Mouse (Mus musculus): Measurements from ENCODE around the gene St6galnac5. TPM values are rescaled to one million over a fixed set of nuclear protein-coding genes. Genes with fewer than 3 reads are reported as not detected.

Gene St6galnac5
- polyA plus RNA-seq, 1 experiment from 2014 or later, result 1.5 TPM

DNA sequence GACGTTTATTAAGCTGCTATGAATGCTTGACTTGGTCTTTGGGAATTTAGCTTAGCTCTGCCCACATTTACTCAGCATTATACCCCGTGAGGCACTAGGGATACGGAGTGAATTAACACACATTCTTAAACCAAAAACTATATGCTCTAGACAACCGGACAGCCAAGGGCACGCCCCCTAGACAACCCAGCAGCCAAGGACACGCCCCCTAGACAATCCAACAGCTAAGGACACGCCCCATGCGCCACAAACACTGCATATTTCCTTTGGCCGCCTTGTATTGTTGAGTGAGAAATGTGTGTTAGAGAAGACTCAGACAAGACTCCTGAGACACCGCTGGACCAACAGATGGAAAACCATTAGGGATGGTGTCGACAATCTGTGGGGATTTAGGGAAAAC, 39.1 kb downstream of the St6galnac5 start:
- H3K27me3 ChIP-seq (ENCODE audit: control insufficient read depth, insufficient read depth, low read length), result no peaks in the 10 kb centered on the region
- H3K4me1 ChIP-seq (ENCODE audit: control insufficient read depth, insufficient read depth, low read length), result no peaks in the 10 kb centered on the region
- H3K4me3 ChIP-seq (replicated peaks; ENCODE audit: low read length), result no peak overlapping the region
- H3K9ac ChIP-seq (ENCODE audit: low read length), result no peak overlapping the region
- peak; percentile 73; the same call in 1 of the 2 replicates for ATAC-seq (ENCODE audit: insufficient read depth, low FRiP score)
- WGBS, result 59% methylated on average over 11 of the region's 11 CpGs
- H3K4me2 ChIP-seq (ENCODE audit: low read depth, low read length), result peak overlapping the region; percentile 3; the same call in 1 of the 2 replicates
- no peak overlapping the region for H3K27ac ChIP-seq (ENCODE audit: low read length)
- H3K36me3 ChIP-seq (ENCODE audit: control insufficient read depth, insufficient read depth, low read length), result no peaks in the 10 kb centered on the region
- no peaks in the 10 kb centered on the region for H3K9me3 ChIP-seq (replicated peaks; ENCODE audit: control insufficient read depth, low read length)

DNA sequence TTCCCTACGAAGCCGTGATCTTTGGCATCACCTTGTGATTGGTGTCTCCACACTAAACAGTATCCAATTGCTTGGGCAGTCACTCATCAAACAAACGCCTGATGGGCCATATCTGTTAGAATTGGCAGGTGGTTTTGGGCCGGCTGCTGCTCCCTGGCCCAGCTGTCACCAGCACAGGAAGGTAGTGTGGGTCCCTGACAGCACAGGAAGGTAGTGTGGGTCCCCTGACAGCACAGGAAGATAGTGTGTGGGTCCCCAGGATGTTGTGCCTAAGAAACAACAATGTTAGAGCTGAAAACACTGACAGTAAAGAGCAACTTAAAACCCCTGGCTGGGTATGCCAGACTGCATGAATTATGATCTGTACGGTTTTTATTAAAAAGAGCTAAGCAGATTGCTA, 40.4 kb downstream of the St6galnac5 start:
- 75% methylated on average over 5 of the region's 5 CpGs for WGBS
- no peak for ATAC-seq (ENCODE audit: insufficient read depth, low FRiP score)

DNA sequence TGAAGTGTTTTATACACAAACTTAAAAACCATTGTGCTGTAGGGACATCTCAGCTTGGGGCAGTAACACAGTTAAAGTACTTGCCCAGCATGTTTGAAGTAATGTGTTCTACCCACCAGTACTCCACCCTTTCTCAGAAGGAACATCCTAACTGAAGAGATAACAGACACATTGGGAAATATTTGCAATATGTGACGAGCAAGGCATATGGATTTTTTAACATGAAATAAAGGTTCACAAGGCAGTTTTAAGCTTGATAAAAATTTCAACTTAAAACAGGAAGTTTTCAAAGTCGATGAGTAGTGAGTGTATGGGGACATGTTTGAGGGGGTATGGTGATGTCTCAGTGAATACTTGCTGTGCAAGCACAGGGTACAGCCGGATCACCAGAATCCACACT, 45.7 kb downstream of the St6galnac5 start:
- no peak overlapping the region for H3K9ac ChIP-seq (ENCODE audit: low read length)
- H3K4me1 ChIP-seq (ENCODE audit: control insufficient read depth, insufficient read depth, low read length), result no peaks in the 10 kb centered on the region
- no peaks in the 10 kb centered on the region for H3K9me3 ChIP-seq (replicated peaks; ENCODE audit: control insufficient read depth, low read length)
- 81% methylated on average over 3 of the region's 3 CpGs for WGBS
- no peak overlapping the region for H3K4me2 ChIP-seq (ENCODE audit: low read depth, low read length)
- no peak for ATAC-seq (ENCODE audit: insufficient read depth, low FRiP score)
- H3K36me3 ChIP-seq (ENCODE audit: control insufficient read depth, insufficient read depth, low read length), result no peaks in the 10 kb centered on the region
- H3K4me3 ChIP-seq (replicated peaks; ENCODE audit: low read length), result no peak overlapping the region
- H3K27me3 ChIP-seq (ENCODE audit: control insufficient read depth, insufficient read depth, low read length), result no peaks in the 10 kb centered on the region
- no peak overlapping the region for H3K27ac ChIP-seq (ENCODE audit: low read length)

More for the DNA sequence above, 40.4 kb downstream of the St6galnac5 start:
- no peak overlapping the region for H3K4me2 ChIP-seq (ENCODE audit: low read depth, low read length)
- no peak overlapping the region for H3K9ac ChIP-seq (ENCODE audit: low read length)
- H3K4me1 ChIP-seq (ENCODE audit: control insufficient read depth, insufficient read depth, low read length), result no peaks in the 10 kb centered on the region
- H3K4me3 ChIP-seq (replicated peaks; ENCODE audit: low read length), result no peak overlapping the region
- H3K27ac ChIP-seq (ENCODE audit: low read length), result no peak overlapping the region
- no peaks in the 10 kb centered on the region for H3K36me3 ChIP-seq (ENCODE audit: control insufficient read depth, insufficient read depth, low read length)
- H3K9me3 ChIP-seq (replicated peaks; ENCODE audit: control insufficient read depth, low read length), result no peaks in the 10 kb centered on the region
- H3K27me3 ChIP-seq (ENCODE audit: control insufficient read depth, insufficient read depth, low read length), result no peaks in the 10 kb centered on the region

DNA sequence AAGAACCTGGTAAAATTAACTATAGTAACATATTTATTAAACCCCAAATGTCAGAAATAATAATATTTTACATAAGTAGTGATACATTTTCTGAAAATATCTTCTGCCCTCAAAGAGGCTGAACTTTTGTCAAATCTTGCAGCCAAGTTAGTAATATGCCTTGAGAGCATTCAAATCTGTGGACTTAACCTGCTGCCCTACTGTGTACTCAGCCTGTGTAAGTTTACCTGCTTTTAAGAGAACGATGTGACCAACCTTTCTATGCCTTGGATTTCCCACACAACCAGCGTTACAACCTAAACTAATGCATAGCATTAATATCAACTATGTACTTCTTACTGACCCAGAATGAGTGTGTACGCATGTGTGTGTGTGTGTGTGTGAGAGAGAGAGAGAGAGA, 48.3 kb downstream of the St6galnac5 start:
- H3K4me1 ChIP-seq (ENCODE audit: control insufficient read depth, insufficient read depth, low read length), result no peaks in the 10 kb centered on the region
- 82% methylated on average over 3 of the region's 3 CpGs for WGBS

DNA sequence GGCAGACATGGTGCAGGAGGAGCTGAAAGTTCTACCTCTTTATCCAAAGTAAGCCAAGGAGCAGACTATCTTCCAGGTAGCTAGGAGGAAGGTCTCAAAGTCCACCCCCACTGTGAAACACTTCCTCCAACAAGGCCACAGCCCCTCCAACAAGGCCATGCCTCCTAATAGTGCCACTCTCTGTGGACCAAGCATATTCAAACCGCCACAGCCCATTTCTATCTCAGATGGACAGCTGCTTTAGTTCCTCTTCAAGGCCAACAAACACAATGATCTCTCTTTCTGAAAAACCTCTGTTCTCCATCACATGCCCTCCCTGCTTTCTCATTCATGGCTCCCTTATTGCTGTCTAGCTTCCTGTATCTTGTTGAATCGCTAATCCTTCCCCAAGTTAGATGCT, 49.5 kb downstream of the St6galnac5 start:
- 78% methylated on average over 2 of the region's 2 CpGs for WGBS
- no peak overlapping the region for H3K4me3 ChIP-seq (replicated peaks; ENCODE audit: low read length)
- no peaks in the 10 kb centered on the region for H3K4me1 ChIP-seq (ENCODE audit: control insufficient read depth, insufficient read depth, low read length)
- no peak overlapping the region for H3K4me2 ChIP-seq (ENCODE audit: low read depth, low read length)
- H3K27me3 ChIP-seq (ENCODE audit: control insufficient read depth, insufficient read depth, low read length), result no peaks in the 10 kb centered on the region
- ATAC-seq (ENCODE audit: insufficient read depth, low FRiP score), result no peak
- no peak overlapping the region for H3K9ac ChIP-seq (ENCODE audit: low read length)
- no peaks in the 10 kb centered on the region for H3K9me3 ChIP-seq (replicated peaks; ENCODE audit: control insufficient read depth, low read length)
- no peak overlapping the region for H3K27ac ChIP-seq (ENCODE audit: low read length)
- no peaks in the 10 kb centered on the region for H3K36me3 ChIP-seq (ENCODE audit: control insufficient read depth, insufficient read depth, low read length)

More for the DNA sequence above, 48.3 kb downstream of the St6galnac5 start:
- Histone ChIP-seq H3K9me3 (replicated peaks; ENCODE audit: control insufficient read depth, low read length) (no peaks in the 10 kb centered on the region), H3K27ac (ENCODE audit: low read length) (no peak overlapping the region), H3K36me3 (ENCODE audit: control insufficient read depth, insufficient read depth, low read length) (no peaks in the 10 kb centered on the region), H3K9ac (ENCODE audit: low read length) (no peak overlapping the region), H3K27me3 (ENCODE audit: control insufficient read depth, insufficient read depth, low read length) (no peaks in the 10 kb centered on the region), H3K4me2 (ENCODE audit: low read depth, low read length) (no peak overlapping the region), H3K4me3 (replicated peaks; ENCODE audit: low read length) (no peak overlapping the region)
- ATAC-seq (ENCODE audit: insufficient read depth, low FRiP score), result no peak

DNA sequence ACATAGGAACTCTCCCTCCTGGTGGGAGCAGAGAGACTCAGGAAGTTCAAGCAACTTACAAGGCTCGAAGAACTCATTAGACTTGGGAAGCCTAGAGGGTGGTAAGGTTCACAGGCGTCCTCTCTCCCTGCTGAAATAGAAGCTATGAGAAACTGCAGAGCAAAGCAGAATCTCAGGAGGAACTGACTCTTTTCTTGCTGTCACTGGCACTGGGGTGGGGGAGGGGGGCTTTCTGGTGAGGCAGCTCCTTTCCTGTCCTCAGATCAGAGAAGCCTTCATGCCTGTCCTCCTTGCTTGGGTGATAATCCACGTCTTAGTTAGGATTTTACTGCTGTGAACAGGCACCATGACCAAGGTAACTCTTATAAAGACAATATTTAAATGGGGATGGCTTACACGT, 50.0 kb downstream of the St6galnac5 start:
- H3K27ac ChIP-seq (ENCODE audit: low read length), result no peak overlapping the region
- 65% methylated on average over 4 of the region's 4 CpGs for WGBS
- no peaks in the 10 kb centered on the region for H3K9me3 ChIP-seq (replicated peaks; ENCODE audit: control insufficient read depth, low read length)
- no peak overlapping the region for H3K4me2 ChIP-seq (ENCODE audit: low read depth, low read length)
- H3K4me1 ChIP-seq (ENCODE audit: control insufficient read depth, insufficient read depth, low read length), result no peaks in the 10 kb centered on the region
- H3K27me3 ChIP-seq (ENCODE audit: control insufficient read depth, insufficient read depth, low read length), result no peaks in the 10 kb centered on the region
- no peaks in the 10 kb centered on the region for H3K36me3 ChIP-seq (ENCODE audit: control insufficient read depth, insufficient read depth, low read length)
- no peak overlapping the region for H3K4me3 ChIP-seq (replicated peaks; ENCODE audit: low read length)
- no peak overlapping the region for H3K9ac ChIP-seq (ENCODE audit: low read length)
- ATAC-seq (ENCODE audit: insufficient read depth, low FRiP score), result no peak

DNA sequence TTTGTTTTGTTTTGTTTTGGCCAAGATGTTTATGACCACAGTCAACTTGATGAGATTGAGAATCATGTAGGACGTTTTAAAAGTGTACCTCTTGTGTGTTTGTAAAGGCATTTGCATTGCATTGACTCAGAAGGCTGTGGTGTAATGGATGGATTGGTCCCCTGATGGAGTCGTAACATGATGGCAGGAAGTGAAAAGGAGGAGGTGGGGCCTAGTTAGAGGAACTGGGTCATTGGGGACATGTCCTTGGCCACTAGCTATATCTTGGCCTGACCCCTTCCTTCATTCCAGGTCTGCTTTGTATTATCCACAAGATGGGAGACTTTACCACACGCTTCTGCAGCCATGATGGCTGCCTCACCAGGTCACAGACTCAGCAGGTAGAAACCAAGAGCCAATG, 50.7 kb downstream of the St6galnac5 start:
- Histone ChIP-seq H3K27ac (ENCODE audit: low read length) (no peak overlapping the region), H3K4me3 (replicated peaks; ENCODE audit: low read length) (no peak overlapping the region), H3K9me3 (replicated peaks; ENCODE audit: control insufficient read depth, low read length) (no peaks in the 10 kb centered on the region), H3K4me1 (ENCODE audit: control insufficient read depth, insufficient read depth, low read length) (no peaks in the 10 kb centered on the region), H3K36me3 (ENCODE audit: control insufficient read depth, insufficient read depth, low read length) (no peaks in the 10 kb centered on the region), H3K27me3 (ENCODE audit: control insufficient read depth, insufficient read depth, low read length) (no peaks in the 10 kb centered on the region), H3K9ac (ENCODE audit: low read length) (no peak overlapping the region), H3K4me2 (ENCODE audit: low read depth, low read length) (no peak overlapping the region)
- no peak for ATAC-seq (ENCODE audit: insufficient read depth, low FRiP score)
- WGBS, result 87% methylated on average over 3 of the region's 3 CpGs

DNA sequence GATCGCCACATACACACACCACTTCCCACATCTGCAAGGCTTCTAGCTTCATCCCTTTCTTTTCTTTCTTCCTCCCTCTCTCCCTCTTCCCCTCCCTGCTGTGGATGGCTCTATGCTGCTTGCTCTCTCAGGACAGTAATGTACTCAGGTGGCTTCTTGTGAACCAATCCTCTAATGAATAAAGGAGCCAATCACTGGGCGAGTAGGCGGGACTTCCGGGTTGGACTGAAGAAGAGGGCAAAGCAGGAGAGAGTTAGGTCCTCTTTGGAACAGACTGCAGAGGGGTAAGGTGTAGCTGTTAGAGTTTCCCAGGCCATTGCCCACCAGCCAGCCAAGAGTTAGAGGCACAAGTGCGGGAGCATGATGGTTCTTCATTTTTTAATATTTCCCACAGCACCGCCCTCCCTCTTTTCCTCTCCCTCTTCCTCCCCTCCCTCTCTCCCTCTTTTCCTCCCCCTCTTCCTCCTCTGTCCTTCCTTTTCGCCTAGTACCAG, 52.2 kb downstream of the St6galnac5 start:
- no peak for ATAC-seq (ENCODE audit: insufficient read depth, low FRiP score)
- H3K9me3 ChIP-seq (replicated peaks; ENCODE audit: control insufficient read depth, low read length), result no peaks in the 10 kb centered on the region
- WGBS, result 75% methylated on average over 7 of the region's 7 CpGs
- no peak overlapping the region for H3K4me2 ChIP-seq (ENCODE audit: low read depth, low read length)
- no peaks in the 10 kb centered on the region for H3K27me3 ChIP-seq (ENCODE audit: control insufficient read depth, insufficient read depth, low read length)
- H3K4me3 ChIP-seq (replicated peaks; ENCODE audit: low read length), result no peak overlapping the region
- no peaks in the 10 kb centered on the region for H3K4me1 ChIP-seq (ENCODE audit: control insufficient read depth, insufficient read depth, low read length)
- H3K27ac ChIP-seq (ENCODE audit: low read length), result no peak overlapping the region
- H3K36me3 ChIP-seq (ENCODE audit: control insufficient read depth, insufficient read depth, low read length), result no peaks in the 10 kb centered on the region
- no peak overlapping the region for H3K9ac ChIP-seq (ENCODE audit: low read length)

DNA sequence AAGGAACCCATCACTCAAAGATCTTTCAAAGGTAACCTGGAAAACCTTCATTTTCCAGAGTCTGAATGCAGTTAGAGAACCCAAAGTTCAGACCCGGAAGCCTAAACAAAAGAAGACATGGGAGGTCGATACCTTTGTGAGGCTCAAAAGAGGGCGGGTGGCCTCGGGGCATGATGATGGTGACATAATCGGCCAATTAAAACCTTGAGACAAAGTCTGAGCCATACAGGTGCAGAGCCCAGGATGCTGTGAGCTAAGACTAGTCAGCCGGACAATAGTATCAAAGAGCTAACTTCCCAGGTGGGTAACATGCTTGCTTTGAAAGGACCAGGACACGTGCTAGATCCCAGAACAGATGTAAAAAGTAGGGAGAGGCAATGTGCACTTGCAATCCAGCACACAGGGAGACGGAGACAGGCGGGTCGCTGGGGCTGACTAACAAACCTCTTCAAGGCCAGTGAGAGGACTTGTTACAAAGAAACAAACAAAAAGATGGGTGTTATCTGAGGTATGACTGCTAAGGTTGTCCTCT, 52.7 kb downstream of the St6galnac5 start:
- H3K27me3 ChIP-seq (ENCODE audit: control insufficient read depth, insufficient read depth, low read length), result no peaks in the 10 kb centered on the region
- H3K9me3 ChIP-seq (replicated peaks; ENCODE audit: control insufficient read depth, low read length), result no peaks in the 10 kb centered on the region
- H3K36me3 ChIP-seq (ENCODE audit: control insufficient read depth, insufficient read depth, low read length), result no peaks in the 10 kb centered on the region
- no peak for ATAC-seq (ENCODE audit: insufficient read depth, low FRiP score)
- 60% methylated on average over 10 of the region's 10 CpGs for WGBS
- H3K4me2 ChIP-seq (ENCODE audit: low read depth, low read length), result no peak overlapping the region
- H3K9ac ChIP-seq (ENCODE audit: low read length), result no peak overlapping the region
- H3K27ac ChIP-seq (ENCODE audit: low read length), result no peak overlapping the region
- H3K4me1 ChIP-seq (ENCODE audit: control insufficient read depth, insufficient read depth, low read length), result no peaks in the 10 kb centered on the region
- no peak overlapping the region for H3K4me3 ChIP-seq (replicated peaks; ENCODE audit: low read length)
